Mouse (Mus musculus) olfactory bulb, adult 2 months (tissue): ENCODE measurements at regions not wholly inside any gene's neighbourhood (a gene's known extent, or its start where the extent isn't known, plus 50 kb on each side); places are given as distances from the start of the nearest gene placed in this dataset.

Source experiments
- CTCF ChIP-seq: fragments of 200-500 bp; IDR thresholded peaks from 2 replicates; pipeline ENCODE4 v1.5.1; 2012; ENCODE audit warnings: low read depth, mild to moderate bottlenecking, low read length, moderate library complexity; ENCODE audit not compliant: insufficient read depth
- POLR2A ChIP-seq: fragments of 200-500 bp; IDR thresholded peaks from 2 replicates; pipeline ENCODE4 v1.6.1; 2012; ENCODE audit warnings: mild to moderate bottlenecking, low read depth, low read length, moderate library complexity; ENCODE audit not compliant: insufficient read depth

GRCm38 (mm10) chr3:38663023-38663422 is 178.4 kb upstream of the Ankrd50 start:
- no peak for TF ChIP-seq POLR2A
- TF ChIP-seq CTCF: 0 out of 2 replicates have a peak, but pooled peaks have one; percentile 24
